In the genomic region with DNA sequence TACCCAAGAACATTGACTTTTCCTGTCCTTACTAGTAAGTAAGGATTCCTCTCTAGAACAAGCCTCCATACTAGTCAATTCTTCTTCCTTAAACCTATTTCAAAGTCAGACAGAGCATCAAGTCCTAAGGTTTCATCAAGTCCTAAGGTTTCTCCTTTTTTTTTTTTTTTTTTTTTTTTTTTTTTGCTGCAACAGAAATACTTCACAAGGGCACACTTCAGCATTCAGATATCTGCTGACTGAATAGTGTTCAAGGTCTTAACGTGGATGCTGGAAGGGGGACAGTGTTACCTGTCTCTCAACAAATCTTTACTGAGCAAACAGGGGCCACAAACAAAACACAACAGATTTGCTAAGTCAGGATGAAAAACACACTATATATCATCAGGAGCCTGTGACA, we compare ENCODE assay signal across 29 mouse cellular contexts.
"Had no signal": no experiment of that assay in that cellular context is flagged by ENCODE, and none has a peak within 500 bp of the region (broad histone marks: within the 10 kb centered on the region; RNA-seq: fewer than 3 reads in every experiment).

No protein-coding gene starts in this region.

- H3K4me3 ChIP-seq: limb, embryonic 10.5 days; limb, embryonic 12.5 days; limb, embryonic 13.5 days; limb, embryonic 15.5 days; liver, embryonic 12.5 days; liver, embryonic 13.5 days; liver, embryonic 15.5 days; lung, embryonic 15.5 days; megakaryocyte, embryonic 14.5 days; midbrain, embryonic 10.5 days; midbrain, embryonic 12.5 days; midbrain, embryonic 13.5 days; midbrain, embryonic 15.5 days; myocyte; neural tube, embryonic 12.5 days; neural tube, embryonic 13.5 days had no signal

- H3K36me3 ChIP-seq: limb, embryonic 15.5 days; liver, embryonic 15.5 days; lung, embryonic 15.5 days; midbrain, embryonic 10.5 days; midbrain, embryonic 12.5 days; midbrain, embryonic 13.5 days; midbrain, embryonic 15.5 days; neural tube, embryonic 12.5 days; neural tube, embryonic 13.5 days had no signal

- H3K27me3 ChIP-seq: limb, embryonic 12.5 days; limb, embryonic 13.5 days; limb, embryonic 15.5 days; liver, embryonic 12.5 days; liver, embryonic 13.5 days; liver, embryonic 15.5 days; lung, embryonic 15.5 days; megakaryocyte, embryonic 14.5 days; midbrain, embryonic 12.5 days; midbrain, embryonic 13.5 days; midbrain, embryonic 15.5 days; neural tube, embryonic 12.5 days; neural tube, embryonic 13.5 days had no signal

- H3K4me2 ChIP-seq: limb, embryonic 12.5 days; limb, embryonic 13.5 days; limb, embryonic 15.5 days; liver, embryonic 11.5 days; liver, embryonic 12.5 days; liver, embryonic 13.5 days; liver, embryonic 15.5 days; lung, embryonic 14.5 days; lung, embryonic 15.5 days; midbrain, embryonic 11.5 days; midbrain, embryonic 12.5 days; midbrain, embryonic 13.5 days; midbrain, embryonic 15.5 days; neural tube, embryonic 12.5 days; neural tube, embryonic 13.5 days had no signal

- DNase-seq: liver; liver, embryonic 13.5 days; liver, postnatal 0 days; lung, adult 18-20 months; lung, adult 2 months; lung, embryonic 14.5 days; lung, postnatal 10 days; lung, postnatal 14 days; lung, postnatal 36 days; lung, postnatal 4 days; midbrain, embryonic 14.5 days had no signal

- H3K27ac ChIP-seq: limb, embryonic 10.5 days; limb, embryonic 12.5 days; limb, embryonic 13.5 days; limb, embryonic 15.5 days; liver, embryonic 12.5 days; liver, embryonic 13.5 days; liver, embryonic 14.5 days; liver, embryonic 15.5 days; lung, embryonic 15.5 days; midbrain, embryonic 10.5 days; midbrain, embryonic 12.5 days; midbrain, embryonic 13.5 days; midbrain, embryonic 15.5 days; neural tube, embryonic 12.5 days; neural tube, embryonic 13.5 days had no signal

- H3K9ac ChIP-seq: limb, embryonic 12.5 days; limb, embryonic 13.5 days; limb, embryonic 15.5 days; liver, embryonic 12.5 days; liver, embryonic 13.5 days; liver, embryonic 14.5 days; liver, embryonic 15.5 days; liver, postnatal 0 days; lung, embryonic 14.5 days; lung, embryonic 15.5 days; midbrain, embryonic 12.5 days; midbrain, embryonic 13.5 days; midbrain, embryonic 15.5 days; neural tube, embryonic 12.5 days; neural tube, embryonic 13.5 days had no signal

- H3K9me3 ChIP-seq: limb, embryonic 10.5 days; limb, embryonic 12.5 days; limb, embryonic 13.5 days; limb, embryonic 15.5 days; liver, embryonic 12.5 days; liver, embryonic 13.5 days; liver, embryonic 15.5 days; lung, embryonic 15.5 days; megakaryocyte, embryonic 14.5 days; midbrain, embryonic 10.5 days; midbrain, embryonic 12.5 days; midbrain, embryonic 13.5 days; midbrain, embryonic 15.5 days; neural tube, embryonic 12.5 days; neural tube, embryonic 13.5 days had no signal

- H3K4me1 ChIP-seq: limb, embryonic 15.5 days; neural tube, embryonic 12.5 days had no signal
